Mouse (Mus musculus) G1E (cell line): ENCODE results near the gene Apbb2.

Experiments
- GATA1 ChIP-seq: IDR thresholded peaks from 2 replicates; pipeline ENCODE4 v1.6.1; 2012; ENCODE audit warnings: borderline replicate concordance, low read length, inconsistent platforms, mixed read lengths
- POLR2AphosphoS5 ChIP-seq: IDR thresholded peaks from 2 replicates; pipeline ENCODE4 v1.6.1; 2012; ENCODE audit warnings: low read depth, low read length, inconsistent platforms; ENCODE audit not compliant: insufficient replicate concordance

GRCm38 (mm10) chr5:66600415-66600814 lies 18.2 kb downstream of the Apbb2 start:
- TF ChIP-seq POLR2AphosphoS5 (no peak), GATA1 (no peak)
